Mouse (Mus musculus) left cerebral cortex, adult 18-20 months (tissue): ENCODE measurements around the gene Abcc9. TPM values are rescaled to one million over a fixed set of nuclear protein-coding genes. Genes with fewer than 3 reads are reported as not detected.

Experiments used
- DNase-seq, 2 experiments: peaks; one replicate each; pipeline ENCODE4 v3.0.0; 2021 to 2022; ENCODE audit warnings: low spot score in 2 of 2, mixed read lengths in 1 of 2
- total RNA-seq, 2 experiments: library from RNA; stranded (reverse); gene quantifications; 2 replicates each; pipeline ENCODE4 v1.2.3; 2021

Gene Abcc9
- total RNA-seq, 2 experiments from 2014 or later: 3.0 to 4.7 TPM

- DNase-seq: no peak
Measured at GRCm38 (mm10) chr6:142623351-142623750, 78.8 kb downstream of the Abcc9 start.

GRCm38 (mm10) chr6:142616659-142617058 is 85.5 kb downstream of the Abcc9 start:
- DNase-seq: no peak

- DNase-seq: no peak
Measured at GRCm38 (mm10) chr6:142614324-142614723, 87.8 kb downstream of the Abcc9 start.

- DNase-seq: no peak
Measured at GRCm38 (mm10) chr6:142612366-142612765, 89.7 kb downstream of the Abcc9 start.

- DNase-seq: no peak
Measured at GRCm38 (mm10) chr6:142609401-142610373, 92.4 kb downstream of the Abcc9 start.

GRCm38 (mm10) chr6:142607080-142607479 is 95.0 kb downstream of the Abcc9 start:
- no peak for DNase-seq

GRCm38 (mm10) chr6:142602772-142603171 is 99.3 kb downstream of the Abcc9 start:
- no peak for DNase-seq

- no peak for DNase-seq
Measured at GRCm38 (mm10) chr6:142578831-142579230, 123.3 kb downstream of the Abcc9 start.

- no peak for DNase-seq
Measured at GRCm38 (mm10) chr6:142577801-142578200, 124.3 kb downstream of the Abcc9 start.

GRCm38 (mm10) chr6:142572876-142573275 is 129.2 kb downstream of the Abcc9 start:
- DNase-seq: no peak

GRCm38 (mm10) chr6:142571629-142572360 is 130.3 kb downstream of the Abcc9 start:
- no peak for DNase-seq

- peak; percentile 6 to 18 for DNase-seq
Measured at GRCm38 (mm10) chr6:142571055-142571618, 131.0 kb downstream of the Abcc9 start, which contains the start of gene Kcnj8. Gene Kcnj8 (minus strand): TSS chr6:142571614.

GRCm38 (mm10) chr6:142570046-142570770 is 131.9 kb downstream of the Abcc9 start:
- DNase-seq: peak in 1 of 2 experiments; percentile 13

GRCm38 (mm10) chr6:142568713-142569357 is 133.3 kb downstream of the Abcc9 start:
- DNase-seq: no peak

- no peak for DNase-seq
Measured at GRCm38 (mm10) chr6:142567452-142567851, 134.7 kb downstream of the Abcc9 start.

- DNase-seq: no peak
Measured at GRCm38 (mm10) chr6:142564746-142565145, 137.4 kb downstream of the Abcc9 start.

GRCm38 (mm10) chr6:142561151-142561550 is 141.0 kb downstream of the Abcc9 start:
- no peak for DNase-seq

GRCm38 (mm10) chr6:142558772-142559679 is 143.1 kb downstream of the Abcc9 start:
- no peak for DNase-seq

- DNase-seq: peak; percentile 3 to 5
Measured at GRCm38 (mm10) chr6:142558076-142558475, 144.0 kb downstream of the Abcc9 start.
